Mouse (Mus musculus) gastrocnemius, adult 8-10 months (tissue): ENCODE measurements at regions not wholly inside any gene's neighbourhood (a gene's known extent, or its start where the extent isn't known, plus 50 kb on each side); places are given as distances from the start of the nearest gene placed in this dataset.

Experiments used
- DNase-seq, 2 experiments: peaks; one replicate each; pipeline ENCODE4 v3.0.0; 2022; ENCODE audit warnings: low spot score in 2 of 2

- DNase-seq = no peak
Measured at GRCm38 (mm10) chr4:34494961-34495723, 55.6 kb upstream of the Akirin2 start.

DNA sequence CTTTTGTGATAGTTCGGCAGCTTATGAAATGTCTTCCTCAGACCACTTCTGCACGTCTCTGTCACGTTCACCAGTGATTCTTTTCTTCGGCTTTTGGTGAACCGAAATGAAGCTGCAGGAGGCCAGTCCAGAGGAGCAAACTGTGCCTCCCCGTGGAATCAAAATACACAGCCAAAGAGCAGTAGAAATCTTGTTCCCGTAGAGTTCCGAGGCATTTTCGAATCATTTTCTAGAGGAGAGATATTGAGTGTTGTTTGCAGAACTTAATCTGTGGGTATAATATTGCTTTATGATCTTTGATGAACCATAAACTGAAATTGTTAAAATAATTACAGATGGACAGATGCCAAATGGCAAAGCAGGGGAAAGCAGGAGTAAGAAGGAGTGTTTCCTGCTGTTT lies 52.4 kb upstream of the Akirin2 start:
- no peak for DNase-seq

DNA sequence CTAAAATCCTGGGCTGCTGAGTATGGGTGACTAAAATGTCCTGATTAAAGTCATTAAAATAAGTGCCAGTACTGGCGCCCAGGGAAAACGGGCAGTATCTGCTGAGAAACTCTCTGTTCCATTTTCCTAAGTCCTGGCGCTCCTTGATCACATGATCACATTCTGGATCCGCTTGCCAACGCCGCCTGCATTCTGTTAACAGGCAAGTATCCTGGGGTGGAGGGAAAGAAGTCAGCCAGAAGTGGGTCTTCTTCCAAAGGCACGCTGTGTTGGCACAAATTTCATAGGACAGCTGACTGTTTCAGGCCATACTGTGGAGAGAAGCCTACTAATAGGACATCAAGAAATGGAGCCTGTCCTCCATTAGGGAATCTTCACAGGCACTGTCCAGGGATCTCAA lies 52.0 kb upstream of the Akirin2 start:
- DNase-seq = no peak

DNA sequence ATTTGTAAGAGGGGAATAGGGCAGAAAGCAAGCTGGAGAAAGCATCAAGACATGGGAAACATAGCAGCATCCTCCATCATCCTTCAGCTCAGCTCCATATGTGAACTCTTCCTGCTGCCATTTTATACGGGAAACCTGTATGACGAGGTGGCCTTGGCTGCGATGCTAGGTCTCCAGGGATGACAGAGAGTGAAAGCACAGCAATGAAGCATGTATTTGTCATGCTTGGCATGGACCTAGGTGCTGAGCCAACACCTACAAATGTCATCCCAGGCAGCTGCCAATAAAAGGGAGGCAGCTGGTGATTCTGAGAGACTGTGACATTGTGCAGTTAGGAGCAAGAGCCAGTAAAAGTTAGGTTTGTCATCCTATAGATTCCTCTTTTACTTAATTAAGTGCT lies 51.0 kb upstream of the Akirin2 start:
- DNase-seq = no peak
